Mouse (Mus musculus) kidney, adult 2 months (tissue): ENCODE results near the gene Rnf207.

ENCODE experiments used
- CTCF ChIP-seq: fragments of 200-500 bp; conservative IDR thresholded peaks from 2 replicates; pipeline ENCODE4 v1.5.1; 2011; ENCODE audit warnings: low read depth, mild to moderate bottlenecking, control low read depth, low read length, moderate library complexity, mixed read lengths; ENCODE audit not compliant: insufficient read depth, insufficient read length
- POLR2A ChIP-seq: fragments of 200-500 bp; IDR thresholded peaks from one replicate; pipeline ENCODE4 v1.6.1; 2011; ENCODE audit warnings: low read depth, low read length, control low read depth

GRCm38 (mm10) chr4:152294188-152294929 lies 24.4 kb downstream of the Rnf207 start:
- TF ChIP-seq CTCF = no peak
- no peak for TF ChIP-seq POLR2A
